Mouse (Mus musculus) heart, embryonic 16.5 days (tissue): ENCODE data around the gene Mef2c. TPM values are rescaled to one million over a fixed set of nuclear protein-coding genes. Genes with fewer than 3 reads are reported as not detected.

Source experiments
- ATAC-seq: fragments of 200-750 bp; cut with Nextera tagmentation; replicated peaks from 2 replicates; pipeline ENCODE4 v1.8.0; 2017; ENCODE audit warnings: moderate number of reproducible peaks; ENCODE audit not compliant: insufficient read depth, low FRiP score; ENCODE audit errors: extremely low read depth
- H3K27ac ChIP-seq: fragments of 300-500 bp; sonication (generic); 2 replicates; pipeline ENCODE4 v1.5.1; 2014; ENCODE audit warnings: mild to moderate bottlenecking, low read length, control low read depth, moderate library complexity
- H3K27me3 ChIP-seq: fragments of 300-500 bp; sonication (generic); 2 replicates; pipeline ENCODE4 v1.6.1; 2014; ENCODE audit warnings: low read length, mixed read lengths; ENCODE audit not compliant: control insufficient read depth, insufficient read depth
- H3K36me3 ChIP-seq: fragments of 300-500 bp; sonication (generic); 2 replicates; pipeline ENCODE4 v1.6.1; 2014; ENCODE audit not compliant: control insufficient read depth, insufficient read depth
- H3K4me1 ChIP-seq: fragments of 300-500 bp; sonication (generic); 2 replicates; pipeline ENCODE4 v1.6.1; 2014; ENCODE audit warnings: low read length, mixed read lengths; ENCODE audit not compliant: control insufficient read depth, insufficient read depth
- H3K4me2 ChIP-seq: fragments of 300-500 bp; sonication (generic); 2 replicates; pipeline ENCODE4 v1.6.1; 2014; ENCODE audit warnings: low read depth, mild to moderate bottlenecking, control low read depth, low read length
- H3K4me3 ChIP-seq: fragments of 300-500 bp; sonication (generic); 2 replicates; pipeline ENCODE4 v1.5.1; 2014; ENCODE audit warnings: mild to moderate bottlenecking, control low read depth, low read length
- H3K9ac ChIP-seq: fragments of 300-500 bp; sonication (generic); 2 replicates; pipeline ENCODE4 v1.6.1; 2014; ENCODE audit warnings: low read length, control low read depth
- H3K9me3 ChIP-seq: fragments of 300-500 bp; sonication (generic); replicated peaks from 2 replicates; pipeline ENCODE4 v1.6.1; 2016; ENCODE audit warnings: low read length; ENCODE audit not compliant: control insufficient read depth
- WGBS: fragments of 180-500 bp; shearing (Covaris S2); extraction: QIAGEN DNeasy Blood & Tissue Kit; methylation state at CpG from one replicate; pipeline ENCODE4 v1.1.7; 2014; 5-methylcytosine and 5-hydroxymethylcytosine counted together
- polyA plus RNA-seq: library from polyadenylated mRNA; unstranded; fragments of >200 nt; fragmentation: Nextera tagmentation; extraction: Ambion mirVana; gene quantifications from 2 replicates; pipeline ENCODE4 v1.2.1, GENCODE M21; 2015

The Mef2c gene
- polyA plus RNA-seq, 1 experiment from 2014 or later, result 116 TPM

DNA sequence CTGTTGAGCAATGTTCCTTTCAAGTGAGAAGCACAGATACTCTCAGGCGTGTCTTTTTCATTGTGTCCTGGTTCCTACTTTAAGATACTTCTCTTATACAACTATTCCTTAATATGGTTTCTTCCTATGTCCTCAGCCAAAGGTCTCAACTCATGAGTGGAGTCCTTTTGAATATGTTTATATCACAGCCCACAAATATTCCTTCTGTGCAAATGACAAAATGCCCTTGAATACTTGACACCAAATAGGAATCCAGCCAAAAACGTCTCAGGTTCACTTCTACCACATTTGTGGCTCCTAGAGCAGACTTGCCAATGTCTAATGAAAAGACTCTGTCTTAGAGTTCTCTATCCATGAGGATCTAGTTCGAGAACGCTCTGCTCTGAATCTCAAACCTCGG is 21.7 kb upstream of the Mef2c start:
- H3K4me3 ChIP-seq, result no peak overlapping the region
- peak overlapping the region; percentile 73 for H3K27ac ChIP-seq
- H3K4me2 ChIP-seq, result no peak overlapping the region
- H3K27me3 ChIP-seq, result no peaks in the 10 kb centered on the region
- no peak for ATAC-seq
- no peak overlapping the region for H3K9ac ChIP-seq
- H3K4me1 ChIP-seq, result peaks cover 11% of the 10 kb centered on the region
- H3K36me3 ChIP-seq, result no peaks in the 10 kb centered on the region
- 67% methylated on average over 5 of the region's 5 CpGs for WGBS
- H3K9me3 ChIP-seq, result no peaks in the 10 kb centered on the region

DNA sequence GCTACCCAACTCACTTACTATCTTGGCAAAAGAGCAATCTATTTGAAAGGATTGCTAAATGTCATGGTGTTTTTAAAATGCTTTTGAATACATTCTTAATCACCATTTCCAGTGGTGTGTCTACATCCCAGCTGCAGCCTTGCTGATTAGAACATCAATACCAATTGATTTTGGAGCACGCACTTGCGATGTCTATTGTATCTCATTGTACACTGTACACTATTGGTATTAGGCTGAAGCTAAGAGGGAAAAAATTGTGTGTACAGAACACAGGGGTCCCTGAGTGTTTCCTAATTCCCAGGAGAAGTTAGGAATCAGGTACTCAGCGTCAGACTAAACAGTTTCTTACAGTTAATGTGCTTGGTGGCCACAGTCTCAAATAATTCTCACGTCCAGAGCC is 19.6 kb upstream of the Mef2c start:
- no peak for ATAC-seq
- no peak overlapping the region for H3K4me2 ChIP-seq
- H3K9ac ChIP-seq, result no peak overlapping the region
- no peak overlapping the region for H3K27ac ChIP-seq
- H3K4me1 ChIP-seq, result peaks cover 11% of the 10 kb centered on the region
- WGBS, result 85% methylated on average over 4 of the region's 4 CpGs
- no peaks in the 10 kb centered on the region for H3K27me3 ChIP-seq
- no peaks in the 10 kb centered on the region for H3K9me3 ChIP-seq
- H3K36me3 ChIP-seq, result no peaks in the 10 kb centered on the region
- H3K4me3 ChIP-seq, result no peak overlapping the region

DNA sequence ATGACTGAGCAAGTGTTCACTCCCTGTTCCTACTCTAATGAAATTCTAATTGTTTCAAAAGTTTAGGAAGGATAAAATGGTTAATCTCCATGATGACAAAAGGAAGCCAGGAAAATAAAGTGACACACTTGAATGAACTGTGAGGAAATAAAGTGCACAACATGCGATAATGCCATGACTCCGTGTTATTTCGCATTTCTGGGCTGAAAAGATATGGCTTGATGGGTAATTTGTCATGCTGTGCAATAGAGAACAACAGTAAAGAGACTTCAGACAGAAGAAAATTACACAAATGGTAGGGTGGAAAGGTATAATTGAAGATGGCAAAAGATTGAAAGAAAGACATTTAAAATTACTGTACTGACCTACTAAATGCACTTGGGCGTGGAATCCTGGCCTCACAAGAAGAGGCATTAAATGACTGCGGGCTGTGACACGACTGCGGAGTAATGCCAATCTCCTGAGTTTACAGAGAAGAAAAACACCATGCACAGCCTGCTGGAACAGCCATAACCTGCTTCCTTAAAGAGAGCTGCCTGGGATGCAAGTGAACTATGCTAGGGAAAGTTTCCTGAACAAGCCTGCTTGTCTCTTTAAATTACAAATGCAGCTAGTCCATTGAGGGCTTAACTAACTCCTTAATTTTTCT is 19.0 kb upstream of the Mef2c start:
- no peak for ATAC-seq
- no peaks in the 10 kb centered on the region for H3K9me3 ChIP-seq
- no peak overlapping the region for H3K9ac ChIP-seq
- H3K27me3 ChIP-seq, result no peaks in the 10 kb centered on the region
- peaks cover 11% of the 10 kb centered on the region for H3K4me1 ChIP-seq
- no peak overlapping the region for H3K4me3 ChIP-seq
- H3K36me3 ChIP-seq, result no peaks in the 10 kb centered on the region
- H3K27ac ChIP-seq, result no peak overlapping the region
- WGBS, result 73% methylated on average over 7 of the region's 7 CpGs
- H3K4me2 ChIP-seq, result no peak overlapping the region

DNA sequence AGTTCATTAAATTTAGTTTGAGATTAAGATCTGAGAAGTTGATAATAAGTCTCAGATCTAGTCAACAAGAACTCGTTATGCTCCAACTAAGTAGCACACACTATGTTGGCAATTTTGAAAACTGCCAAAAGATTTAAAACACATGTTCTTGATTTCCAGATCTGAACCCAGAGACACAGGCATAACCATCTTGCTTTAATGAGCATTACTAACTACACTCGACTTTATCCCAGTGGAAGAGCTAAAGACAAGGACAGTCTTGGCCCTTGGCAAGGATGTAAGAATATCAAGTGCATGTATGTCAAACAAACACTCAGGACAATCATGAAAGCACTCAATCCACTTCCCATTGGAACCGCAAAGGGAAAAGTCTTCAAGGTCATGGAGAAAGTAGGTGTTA is 11.8 kb upstream of the Mef2c start:
- H3K36me3 ChIP-seq, result no peaks in the 10 kb centered on the region
- H3K4me2 ChIP-seq, result no peak overlapping the region
- H3K9ac ChIP-seq, result no peak overlapping the region
- H3K27me3 ChIP-seq, result no peaks in the 10 kb centered on the region
- 58% methylated on average over 3 of the region's 3 CpGs for WGBS
- no peak overlapping the region for H3K27ac ChIP-seq
- H3K4me3 ChIP-seq, result no peak overlapping the region
- no peak for ATAC-seq
- no peaks in the 10 kb centered on the region for H3K4me1 ChIP-seq
- no peaks in the 10 kb centered on the region for H3K9me3 ChIP-seq

DNA sequence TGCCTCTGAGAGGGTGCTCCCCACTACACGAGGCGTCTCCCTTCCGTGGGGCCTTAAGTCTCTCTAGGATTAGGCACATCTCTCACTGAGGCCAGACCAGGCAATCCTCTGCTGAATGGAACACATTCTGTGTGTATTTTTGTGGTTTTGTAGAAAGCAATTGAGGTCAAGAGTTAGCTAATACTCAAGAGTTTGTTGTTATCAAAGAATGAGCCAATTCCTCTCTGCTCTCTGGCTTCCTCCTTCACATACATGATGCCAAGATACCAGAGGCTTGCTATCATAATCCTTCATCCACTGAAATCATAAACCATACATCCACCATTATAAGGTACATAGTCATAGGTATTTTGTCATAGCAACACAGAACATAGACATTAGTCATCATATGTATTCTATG is 6.1 kb upstream of the Mef2c start:
- Histone ChIP-seq H3K27ac (no peak overlapping the region), H3K4me3 (no peak overlapping the region), H3K9me3 (no peaks in the 10 kb centered on the region), H3K27me3 (no peaks in the 10 kb centered on the region), H3K36me3 (no peaks in the 10 kb centered on the region), H3K4me1 (no peaks in the 10 kb centered on the region), H3K4me2 (no peak overlapping the region), H3K9ac (no peak overlapping the region)
- no peak for ATAC-seq
- WGBS, result 91% methylated on average over 3 of the region's 3 CpGs

DNA sequence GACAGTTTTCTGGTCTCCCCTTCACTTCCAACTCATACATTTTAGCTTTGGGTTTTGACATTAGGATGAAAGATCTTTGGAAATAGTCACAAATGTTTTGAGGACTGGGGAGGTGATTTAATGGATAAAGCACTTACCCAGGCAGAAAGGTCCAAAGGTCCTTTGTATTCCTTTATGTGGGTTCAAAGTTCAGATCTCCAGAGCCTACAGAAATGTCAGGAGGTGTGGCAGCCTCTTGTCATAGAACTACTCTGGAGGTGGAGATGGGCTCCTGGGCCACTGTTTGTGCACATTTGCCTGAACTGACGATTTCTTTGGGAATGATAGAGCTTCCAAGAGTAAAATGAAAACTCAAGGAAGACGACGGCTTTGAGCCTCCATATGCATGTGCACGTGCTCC is 4.3 kb upstream of the Mef2c start:
- Histone ChIP-seq H3K4me1 (no peaks in the 10 kb centered on the region), H3K4me3 (no peak overlapping the region), H3K4me2 (no peak overlapping the region), H3K36me3 (no peaks in the 10 kb centered on the region), H3K27ac (no peak overlapping the region), H3K9me3 (no peaks in the 10 kb centered on the region), H3K9ac (no peak overlapping the region), H3K27me3 (no peaks in the 10 kb centered on the region)
- 87% methylated on average over 4 of the region's 4 CpGs for WGBS
- ATAC-seq, result no peak

DNA sequence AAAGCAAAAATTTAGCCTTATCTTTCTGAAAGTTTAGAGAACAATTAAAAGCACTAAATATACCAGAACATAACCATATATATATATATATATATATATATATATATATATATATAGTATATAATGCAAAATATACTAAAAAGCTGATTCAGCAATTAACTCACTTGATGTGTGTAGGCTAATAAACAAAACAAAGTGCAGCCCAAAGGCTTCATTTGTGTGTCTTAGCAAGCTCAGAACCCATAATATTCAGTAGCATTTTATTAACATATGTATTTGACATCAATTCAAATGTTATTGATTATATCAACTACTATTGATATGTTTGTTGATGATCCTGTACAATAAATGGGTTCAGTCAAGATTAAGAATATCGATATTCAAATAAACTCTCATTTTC is 3.9 kb downstream of the Mef2c start:
- Histone ChIP-seq H3K4me1 (no peaks in the 10 kb centered on the region), H3K27me3 (no peaks in the 10 kb centered on the region), H3K27ac (no peak overlapping the region), H3K9me3 (no peaks in the 10 kb centered on the region), H3K9ac (no peak overlapping the region), H3K4me3 (no peak overlapping the region), H3K36me3 (no peaks in the 10 kb centered on the region), H3K4me2 (no peak overlapping the region)
- 81% methylated on average over 1 of the region's 1 CpGs for WGBS
- ATAC-seq, result no peak

DNA sequence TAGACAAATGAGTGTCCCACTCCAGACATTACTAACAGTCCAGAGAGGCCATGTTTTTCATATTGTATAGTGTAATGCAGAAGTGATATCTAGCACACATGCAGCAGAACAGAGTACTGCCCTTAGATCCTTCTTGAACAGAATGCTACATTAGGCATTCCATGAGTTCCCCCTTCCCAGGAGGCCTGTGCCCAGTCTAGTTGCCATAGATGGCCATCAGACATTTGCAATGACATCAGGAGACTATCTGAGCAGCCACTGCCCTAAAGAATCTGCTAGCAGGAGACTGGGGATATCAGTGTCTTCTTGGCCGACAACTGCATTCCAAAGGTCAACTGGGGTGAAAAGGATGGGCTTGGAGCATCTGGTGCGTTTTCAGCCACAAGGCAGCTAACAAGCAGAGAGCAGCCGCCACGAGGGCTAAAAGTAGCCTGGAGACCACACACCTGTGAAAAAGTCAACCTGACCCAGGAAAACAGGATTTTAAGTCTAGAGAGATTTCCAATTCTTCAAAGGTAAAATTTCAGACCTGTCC is 11.2 kb downstream of the Mef2c start:
- Histone ChIP-seq H3K36me3 (no peaks in the 10 kb centered on the region), H3K27me3 (no peaks in the 10 kb centered on the region), H3K4me3 (no peak overlapping the region), H3K4me2 (no peak overlapping the region), H3K9ac (no peak overlapping the region), H3K9me3 (no peaks in the 10 kb centered on the region), H3K4me1 (peaks cover 2% of the 10 kb centered on the region; the same call in 1 of the 2 replicates), H3K27ac (no peak overlapping the region)
- no peak for ATAC-seq
- 34% methylated on average over 4 of the region's 4 CpGs for WGBS

DNA sequence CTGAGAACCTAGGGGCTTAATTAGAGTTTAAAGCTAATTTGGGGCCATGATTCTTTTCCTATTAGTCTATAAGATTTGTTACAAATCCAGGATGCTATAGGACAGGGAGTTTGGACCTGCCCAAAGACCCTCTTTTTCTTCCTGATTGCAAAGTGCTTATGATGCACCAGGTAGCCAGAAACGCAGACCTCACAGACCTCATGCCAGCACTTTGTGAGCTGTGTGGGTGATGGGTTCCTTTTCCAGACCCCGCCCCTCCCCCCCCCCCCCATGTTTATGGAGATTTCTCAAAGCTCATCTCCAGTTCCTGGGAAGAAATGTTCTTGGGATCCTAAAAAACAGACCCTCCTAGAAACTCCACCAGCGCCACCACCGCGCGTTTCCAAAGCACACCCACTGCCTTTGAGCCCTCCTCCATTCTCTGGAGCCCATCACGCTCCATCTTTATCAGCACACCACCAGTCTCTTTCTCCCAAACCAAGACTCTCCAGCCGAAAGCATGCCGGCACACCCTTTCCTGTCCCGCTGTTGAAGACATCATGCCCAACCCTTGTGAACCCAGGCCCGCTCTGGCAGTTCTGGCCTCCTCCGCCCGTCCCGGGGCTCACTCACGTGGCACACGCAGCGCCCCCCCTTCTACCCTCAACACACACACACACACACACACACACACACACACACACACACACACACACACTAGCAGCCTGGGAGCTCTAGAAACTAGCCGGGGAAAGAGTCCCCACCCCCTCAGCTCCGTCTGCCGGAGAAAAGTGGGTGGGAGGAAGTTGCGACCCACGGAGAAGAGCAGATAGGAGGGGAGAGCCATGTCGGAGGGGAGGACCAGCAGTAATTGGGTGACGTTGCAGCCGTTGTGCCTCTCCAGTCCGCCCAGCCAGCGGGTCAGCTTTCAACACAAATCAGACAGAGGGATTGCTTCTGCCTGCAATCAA is 14.1 kb downstream of the Mef2c start:
- H3K4me2 ChIP-seq, result peak overlapping the region; percentile 66
- peak overlapping the region; percentile 54 for H3K27ac ChIP-seq
- peak; percentile 89 for ATAC-seq
- H3K9me3 ChIP-seq, result no peaks in the 10 kb centered on the region
- peak overlapping the region; percentile 59 for H3K4me3 ChIP-seq
- H3K27me3 ChIP-seq, result no peaks in the 10 kb centered on the region
- no peaks in the 10 kb centered on the region for H3K36me3 ChIP-seq
- peak overlapping the region; percentile 80 for H3K9ac ChIP-seq
- WGBS, result under 1% methylated on average over 25 of the region's 27 CpGs
- peaks cover 2% of the 10 kb centered on the region; the same call in 1 of the 2 replicates for H3K4me1 ChIP-seq
